Mouse (Mus musculus) liver, embryonic 14.5 days (tissue): Measurements from ENCODE around the gene Gpr132.
"Not testable (repeated sequence)": the region's sequence is repeated elsewhere in the genome, so short reads cannot be mapped to it uniquely, and the experiment has no call there.

ENCODE experiments used
- CTCF ChIP-seq: IDR thresholded peaks from 2 replicates; pipeline ENCODE4 v1.5.1; 2016; ENCODE audit warnings: antibody characterized with exemption, low read depth, control low read depth
- EP300 ChIP-seq: IDR thresholded peaks from 2 replicates; pipeline ENCODE4 v1.6.1; 2016; ENCODE audit warnings: antibody characterized with exemption, low read depth

GRCm38 (mm10) chr12:112842128-112842527 is 25.9 kb downstream of the Gpr132 start:
- TF ChIP-seq EP300, CTCF: not testable (repeated sequence)
